Mouse (Mus musculus) CD4-positive, CD25-positive, alpha-beta regulatory T cell, adult 2 months (primary cell): ENCODE measurements around the gene Slc10a1.
A peak's percentile ranks its signal among the peaks of the same experiment; 100 is the strongest.

Experiments used
- DNase-seq: peaks from one replicate; pipeline ENCODE4 v3.0.0-alpha.2; 2012; ENCODE audit warnings: low read depth, low spot score

Gene Slc10a1

DNA sequence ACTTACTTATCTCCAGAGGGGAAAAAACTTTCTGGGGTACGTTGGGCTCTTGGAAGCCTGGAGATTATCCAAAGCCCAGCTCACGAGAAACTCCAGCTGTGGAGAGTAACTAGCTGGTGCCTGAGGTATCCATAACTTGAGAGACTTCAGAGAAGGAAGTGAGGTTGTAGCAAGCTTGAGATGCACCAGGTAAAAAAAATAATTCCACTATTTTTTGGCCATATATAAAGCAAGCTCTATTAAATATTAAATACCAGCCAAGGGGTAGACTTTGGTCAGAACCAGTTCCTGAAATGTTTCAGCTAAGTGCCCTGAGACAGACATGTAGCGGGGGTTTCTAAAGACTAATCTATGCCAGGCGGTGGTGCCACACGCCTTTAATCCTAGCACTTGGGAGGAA, at the start of gene Slc10a1:
Slc10a1 (minus strand) TSS at position 101 of the 400 bp plus-strand sequence.
- no peak for DNase-seq

GRCm38 (mm10) chr12:81017624-81018023, 49.1 kb upstream of the Slc10a1 start:
- no peak for DNase-seq

- DNase-seq = no peak
Measured at GRCm38 (mm10) chr12:81013496-81013895, 45.0 kb upstream of the Slc10a1 start.

GRCm38 (mm10) chr12:81011994-81012393, 43.5 kb upstream of the Slc10a1 start:
- DNase-seq = no peak

GRCm38 (mm10) chr12:81009813-81010212, 41.3 kb upstream of the Slc10a1 start:
- no peak for DNase-seq

GRCm38 (mm10) chr12:81002841-81003635, 34.5 kb upstream of the Slc10a1 start:
- DNase-seq = no peak

- no peak for DNase-seq
Measured at GRCm38 (mm10) chr12:81000924-81001323, 32.4 kb upstream of the Slc10a1 start.

DNA sequence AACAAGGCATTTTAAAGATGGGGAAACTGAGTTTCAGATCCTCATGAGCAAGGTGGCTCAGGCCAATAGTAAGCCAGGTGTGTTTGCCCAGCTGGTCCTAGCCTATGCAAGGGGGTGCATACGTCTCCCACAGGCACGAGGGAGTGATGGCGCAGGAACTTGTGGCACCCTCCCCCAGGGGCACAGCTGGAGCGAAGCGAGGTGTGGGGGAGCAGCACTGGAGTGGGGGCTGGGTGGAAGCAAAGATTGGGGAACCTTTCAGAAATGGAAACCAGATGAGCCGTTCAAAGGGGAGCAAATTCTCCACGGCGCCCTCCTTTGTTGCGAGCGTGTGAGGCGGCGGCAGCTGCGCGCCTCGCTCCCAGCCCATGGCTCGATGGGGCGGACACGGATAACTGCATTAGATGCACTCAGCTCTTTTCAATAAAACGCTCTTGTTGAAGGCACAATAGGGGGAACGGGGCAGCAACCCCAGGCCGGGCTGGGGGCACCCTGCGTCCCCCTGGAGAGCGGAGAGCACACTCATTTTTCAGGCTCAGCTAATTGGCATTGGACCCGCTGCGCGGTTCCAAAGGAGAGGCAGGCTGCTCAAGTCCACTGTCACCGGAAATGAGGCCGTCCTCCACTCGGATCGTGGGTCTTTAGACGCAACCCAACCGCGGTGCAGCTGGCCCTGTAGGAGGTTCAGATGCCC, 30.2 kb upstream of the Slc10a1 start:
- no peak for DNase-seq

GRCm38 (mm10) chr12:80997652-80998051, 29.1 kb upstream of the Slc10a1 start:
- no peak for DNase-seq

GRCm38 (mm10) chr12:80995326-80995725, 26.8 kb upstream of the Slc10a1 start:
- no peak for DNase-seq

GRCm38 (mm10) chr12:80993773-80994172, 25.3 kb upstream of the Slc10a1 start:
- DNase-seq = no peak

DNA sequence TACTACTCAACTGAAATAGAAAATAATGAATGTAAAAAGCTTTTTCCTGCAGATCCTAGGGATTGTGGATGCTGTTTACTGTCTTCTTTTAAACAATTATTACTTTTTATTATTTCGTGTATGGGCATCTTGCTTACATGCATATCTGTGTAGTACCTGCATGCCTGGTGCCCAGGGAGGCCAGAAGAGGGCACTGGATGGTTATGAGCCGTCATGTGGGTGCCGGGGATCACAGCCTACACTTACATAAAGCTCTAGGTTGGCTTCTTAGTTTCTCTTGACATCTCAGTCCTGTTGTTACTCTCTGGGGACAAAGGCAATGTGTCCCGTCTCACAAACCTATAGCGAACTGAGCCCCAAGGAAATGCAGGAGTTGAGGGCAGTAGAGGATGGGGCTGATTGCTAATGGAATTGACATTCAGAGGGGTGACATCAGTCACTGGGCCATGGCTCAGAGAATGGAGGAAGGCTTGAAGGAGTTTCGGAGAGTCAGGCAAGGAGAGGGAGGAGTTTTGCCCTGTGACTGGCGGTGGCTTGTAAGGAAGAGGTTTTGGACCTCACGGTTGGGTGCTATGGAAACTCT, 24.1 kb upstream of the Slc10a1 start:
- DNase-seq = no peak

- DNase-seq = no peak
Measured at GRCm38 (mm10) chr12:80991806-80992205, 23.3 kb upstream of the Slc10a1 start.

GRCm38 (mm10) chr12:80990901-80991445, 22.5 kb upstream of the Slc10a1 start:
- no peak for DNase-seq

- DNase-seq = no peak
Measured at GRCm38 (mm10) chr12:80988286-80988685, 19.8 kb upstream of the Slc10a1 start.

- no peak for DNase-seq
Measured at GRCm38 (mm10) chr12:80986628-80987027, 18.1 kb upstream of the Slc10a1 start.

GRCm38 (mm10) chr12:80983695-80984094, 15.2 kb upstream of the Slc10a1 start:
- no peak for DNase-seq

- peak; percentile 71 for DNase-seq
Measured at GRCm38 (mm10) chr12:80982326-80982725, 13.8 kb upstream of the Slc10a1 start.

DNA sequence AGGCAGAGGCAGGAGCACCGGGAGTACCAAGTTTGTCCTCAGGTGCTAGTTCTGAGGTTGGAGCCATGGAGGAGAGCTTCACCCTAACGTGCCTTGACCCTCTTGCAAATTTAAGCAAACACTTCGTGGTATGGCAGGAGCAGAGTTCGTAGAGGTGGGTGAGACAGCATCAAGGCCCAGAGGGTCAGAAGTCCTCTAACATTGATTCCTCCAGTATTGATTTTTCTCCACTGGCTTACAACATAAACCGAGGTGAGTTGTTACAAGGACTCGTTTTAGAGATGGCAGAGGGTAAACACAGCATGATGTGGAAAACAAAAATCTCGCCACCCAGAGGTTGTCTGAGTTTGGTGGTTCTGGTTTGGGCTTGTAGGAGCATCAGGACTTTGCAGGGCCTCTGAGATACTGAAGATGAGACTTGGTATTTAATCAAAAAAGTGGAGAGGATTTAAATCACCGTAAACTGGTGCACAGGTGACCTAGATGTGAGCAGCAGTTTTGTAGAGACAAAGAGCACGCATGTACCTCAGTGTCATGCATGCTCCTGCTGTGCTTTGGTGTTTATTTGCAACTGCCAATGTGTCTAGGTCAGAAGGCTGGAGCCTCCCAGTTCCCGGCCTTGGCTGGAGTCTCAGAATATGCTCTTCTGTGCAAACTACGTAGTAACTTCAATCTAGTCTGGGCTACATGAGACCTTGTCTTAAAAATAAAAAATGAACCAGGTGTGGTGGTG, 7.6 kb upstream of the Slc10a1 start:
- no peak for DNase-seq

DNA sequence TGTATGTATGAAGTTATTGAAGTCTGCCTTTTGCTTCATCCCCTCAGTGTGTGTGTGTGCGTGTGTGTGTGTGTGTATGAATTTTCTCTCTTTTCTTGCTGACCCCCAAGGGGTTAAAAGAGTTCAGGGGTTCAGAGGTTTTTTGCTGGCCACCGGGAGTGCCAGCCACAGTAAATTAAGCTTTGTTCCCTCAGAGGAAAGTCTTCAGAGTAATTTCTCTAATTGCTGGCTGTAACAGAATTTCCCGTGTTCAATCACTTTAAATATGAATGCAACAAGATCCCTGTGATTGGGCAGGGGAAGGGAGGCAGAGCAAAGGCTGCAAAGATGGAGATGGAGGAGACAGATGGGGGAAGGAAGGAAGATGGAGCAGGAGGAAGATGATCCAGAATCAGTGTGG, 3.3 kb upstream of the Slc10a1 start:
- DNase-seq = no peak

GRCm38 (mm10) chr12:80970181-80970705, 1.7 kb upstream of the Slc10a1 start:
- DNase-seq = no peak
